Mouse (Mus musculus): ENCODE data around the gene Tbck. TPM values are rescaled to one million over a fixed set of nuclear protein-coding genes. Genes with fewer than 3 reads are reported as not detected.

Tbck gene
- total RNA-seq, 2 experiments from 2014 or later: 23.4 to 23.7 TPM

DNA sequence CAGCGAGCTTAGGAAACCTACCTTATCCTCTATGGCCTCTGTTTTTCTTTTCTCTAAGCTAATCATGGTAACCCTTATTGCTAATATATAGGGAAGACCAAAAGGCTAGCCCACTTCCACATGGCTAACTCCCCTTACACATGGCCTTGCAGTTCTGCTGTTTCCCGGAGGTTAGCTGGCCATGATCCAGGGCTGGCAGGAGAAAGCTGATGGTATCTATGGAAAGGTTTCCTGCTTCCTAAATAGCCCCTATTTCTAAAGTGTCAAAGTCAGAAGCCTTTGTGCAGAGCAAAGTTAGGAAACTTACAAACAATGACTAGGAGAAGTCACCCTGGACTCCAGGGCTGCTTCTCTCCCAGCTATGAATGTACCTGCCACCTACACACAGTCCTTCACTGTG lies 184.9 kb downstream of the Tbck start:
- DNase-seq: peak; percentile 23 to 55

- DNase-seq: no peak
These were observed 186.1 kb downstream of the Tbck start for GRCm38 (mm10) chr3:132870079-132870478.

DNA sequence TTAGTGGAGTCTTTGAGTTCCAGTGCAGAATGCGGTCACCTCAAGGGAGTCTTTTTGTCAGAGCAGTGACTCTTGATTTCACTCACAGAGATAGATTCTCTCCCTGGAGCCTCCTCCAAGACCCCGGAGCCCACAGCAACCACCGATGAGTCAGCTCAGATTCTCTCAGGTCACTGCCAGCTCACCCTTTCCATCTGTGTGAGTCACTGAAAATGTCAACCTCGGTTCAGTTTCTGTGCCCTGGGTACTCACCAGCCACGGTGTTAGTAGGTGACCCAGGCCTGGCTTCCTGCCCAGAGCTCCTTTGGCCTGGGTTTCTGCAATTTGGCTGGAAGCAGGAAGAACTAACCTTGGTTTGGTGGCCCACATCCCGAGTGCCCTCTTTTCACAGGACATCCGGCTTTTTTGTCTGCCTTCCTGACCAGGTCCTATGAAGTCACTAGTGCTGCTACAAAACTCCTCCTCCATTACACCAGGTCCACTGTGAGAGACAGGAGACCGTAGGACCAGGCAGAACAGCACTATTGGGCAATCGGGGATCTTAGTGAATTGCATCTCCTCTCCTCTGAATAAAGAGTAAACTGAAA lies 187.5 kb downstream of the Tbck start:
- DNase-seq: peak; percentile 94 to 96

GRCm38 (mm10) chr3:132873251-132873650 lies 189.3 kb downstream of the Tbck start:
- DNase-seq: no peak

DNA sequence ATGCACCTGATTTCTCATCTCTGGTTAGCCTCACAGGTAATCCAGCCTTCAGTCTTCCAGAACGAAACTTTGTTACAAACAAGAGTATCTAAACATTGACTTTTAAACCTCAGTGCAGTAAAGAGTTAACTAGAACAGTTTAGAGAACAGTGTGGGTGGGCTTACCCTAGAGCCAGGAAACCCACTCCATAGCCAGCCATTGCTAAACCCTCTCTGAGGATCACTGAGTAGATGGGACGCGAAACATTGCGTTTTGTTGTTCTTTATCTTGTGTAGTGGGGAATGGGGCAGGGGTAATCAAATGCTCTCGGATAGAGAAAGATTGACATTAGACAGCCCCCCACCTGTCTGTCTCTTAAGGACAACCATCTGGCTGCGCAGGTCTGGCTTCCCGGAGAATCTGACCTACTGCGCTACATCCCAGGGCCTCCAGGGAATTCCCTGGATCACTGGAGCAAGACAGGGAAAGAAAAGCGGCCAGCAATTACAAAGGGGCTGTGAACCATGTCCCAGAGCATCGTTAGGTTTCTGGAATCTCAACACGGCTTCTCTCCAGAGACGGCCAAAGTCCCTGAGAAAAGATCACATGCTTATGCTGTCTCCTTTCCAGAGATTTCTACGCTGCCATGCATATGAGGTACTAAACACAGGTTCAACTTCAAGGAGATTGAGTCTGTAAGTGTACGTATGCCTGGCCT lies 192.2 kb downstream of the Tbck start:
- no peak for DNase-seq

DNA sequence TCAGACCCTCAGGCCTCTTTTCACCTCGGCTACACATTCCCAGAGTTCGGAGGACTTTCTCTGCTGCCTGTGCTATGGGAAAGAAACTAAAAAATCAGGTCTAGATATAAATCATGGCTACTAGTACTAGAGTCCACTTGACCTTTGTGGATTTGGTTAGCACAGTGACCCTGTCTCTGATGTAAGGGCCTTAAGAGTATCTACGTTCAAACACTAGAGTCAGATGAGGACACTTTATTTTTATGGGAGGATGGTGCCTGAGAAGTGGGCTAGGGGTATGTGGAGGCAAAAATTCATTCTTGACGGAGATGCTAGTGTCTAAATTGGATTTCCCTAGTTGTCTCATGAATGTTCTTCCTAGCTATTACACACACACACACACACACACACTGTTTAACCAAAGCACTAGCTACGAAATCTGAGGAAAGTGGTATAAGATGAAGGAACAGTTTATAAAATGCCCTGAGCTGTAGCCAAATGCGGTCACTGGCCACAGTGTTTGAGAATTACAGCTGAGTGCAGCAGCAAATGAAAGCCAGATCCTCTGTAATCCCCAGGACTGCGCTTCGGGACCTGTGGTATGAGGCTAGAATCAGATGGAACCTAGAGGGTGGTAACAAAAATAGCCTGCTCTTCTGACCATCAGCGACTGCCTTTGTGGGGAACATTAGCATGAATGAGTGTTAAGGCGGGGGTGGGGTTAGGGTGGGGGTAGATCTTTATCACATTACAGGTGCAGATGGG lies 193.2 kb downstream of the Tbck start:
- no peak for DNase-seq

GRCm38 (mm10) chr3:132880361-132880760 lies 196.4 kb downstream of the Tbck start:
- DNase-seq: no peak

- no peak for DNase-seq
These were observed 196.9 kb downstream of the Tbck start for GRCm38 (mm10) chr3:132880826-132881225.

- no peak for DNase-seq
These were observed 199.3 kb downstream of the Tbck start for GRCm38 (mm10) chr3:132883256-132883655.

DNA sequence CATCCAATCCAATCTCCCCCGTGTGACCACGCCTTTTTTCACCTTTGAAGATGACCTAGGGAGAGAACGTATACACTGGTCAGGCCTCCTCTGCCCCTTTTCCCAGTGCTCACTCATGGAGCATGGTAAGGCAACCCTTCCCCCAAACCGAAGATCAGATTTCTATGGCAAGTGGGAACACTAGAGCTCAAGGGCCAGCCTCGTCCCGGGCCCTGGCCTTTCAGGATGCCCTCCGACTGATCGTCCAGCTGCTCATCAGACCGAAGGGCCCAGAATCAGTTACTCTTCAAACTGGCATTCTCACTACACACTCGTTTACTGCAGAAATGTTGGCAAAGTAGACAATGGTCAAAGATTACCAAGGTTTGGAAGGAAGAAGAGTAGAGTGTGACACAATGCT lies 200.5 kb downstream of the Tbck start:
- DNase-seq: no peak

DNA sequence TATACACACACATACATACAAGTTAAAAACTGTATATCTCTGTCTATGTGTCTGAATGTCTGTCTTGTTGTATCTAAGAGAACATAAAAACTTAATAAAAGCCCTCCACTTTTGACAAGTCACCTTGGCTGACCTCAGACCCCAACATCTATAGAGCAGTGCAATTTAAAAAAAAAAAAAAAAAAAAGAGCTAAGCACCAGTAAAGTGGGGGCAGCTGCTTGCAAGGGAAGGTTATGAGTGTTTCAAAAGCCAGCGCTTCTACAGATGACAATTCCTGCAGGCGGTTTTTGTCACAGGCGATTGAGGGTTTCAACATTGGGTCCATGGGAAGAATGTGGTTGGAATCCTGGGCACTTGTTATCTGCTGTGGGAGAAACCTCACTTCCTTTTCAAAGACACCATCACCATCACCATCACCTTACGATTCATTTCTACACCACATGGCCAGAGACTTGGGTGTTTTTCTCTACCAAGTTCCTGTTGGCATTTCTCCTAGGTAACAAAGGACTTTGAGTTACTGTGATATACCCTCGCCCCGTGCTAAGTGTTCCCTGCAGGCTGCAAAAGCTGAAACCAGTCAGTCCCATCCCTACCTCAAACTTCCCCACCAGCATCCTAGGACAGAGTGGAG lies 202.6 kb downstream of the Tbck start:
- no peak for DNase-seq

DNA sequence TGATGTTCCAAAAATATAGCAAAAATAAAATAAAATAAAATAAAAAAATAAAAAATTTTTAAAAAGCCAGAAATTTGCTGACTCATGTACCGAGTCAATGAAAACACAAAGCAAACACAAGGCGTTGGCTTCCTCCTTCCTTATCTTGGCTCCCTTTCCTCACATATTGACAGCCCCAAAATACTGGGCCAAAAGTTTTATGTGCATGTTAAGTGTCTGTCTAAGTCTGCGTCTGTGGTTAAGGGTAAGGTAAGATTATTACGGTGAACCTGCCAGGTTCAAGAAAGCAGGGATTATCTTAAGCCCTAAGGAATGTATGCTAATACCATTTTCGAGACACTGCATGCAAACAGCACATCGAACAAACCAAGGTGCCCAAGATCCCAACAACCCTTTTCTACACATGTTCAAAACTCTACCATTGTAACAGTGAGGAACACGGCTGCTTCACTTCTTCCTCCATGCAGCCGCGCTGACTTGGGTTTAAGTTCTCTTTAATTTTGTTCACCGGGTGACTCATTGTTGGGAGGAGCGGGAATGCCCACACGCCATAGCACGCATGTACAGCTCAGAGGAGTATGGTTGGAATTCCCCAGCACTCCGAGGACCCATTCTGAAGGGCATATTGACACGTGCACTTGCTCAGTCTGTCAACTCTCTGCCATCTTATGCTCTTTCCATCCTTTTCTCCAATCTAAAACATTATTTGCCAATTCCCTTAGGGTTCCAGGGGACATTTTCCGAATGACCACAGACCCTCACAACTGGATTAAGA lies 203.3 kb downstream of the Tbck start:
- DNase-seq: no peak

Other genes starting within 250 kb of the Tbck start
- not detected for gene Gimd1, start 54.3 kb upstream of the Tbck start, total RNA-seq (2021)
- gene Aimp1, start 226 bp downstream of the Tbck start, total RNA-seq (2021): 10 to 100 TPM; 52.4 to 55.6 TPM